Mouse (Mus musculus) heart, postnatal 36 days (tissue): ENCODE results near the gene Sbk3. TPM values are rescaled to one million over a fixed set of nuclear protein-coding genes. Genes with fewer than 3 reads are reported as not detected.

Source experiments
- DNase-seq, 2 experiments: peaks; one replicate each; pipeline ENCODE4 v3.0.0; 2021 to 2022
- intact Hi-C: fragments of 180-260 bp; cut with DNase I; formaldehyde crosslinking; loops from one replicate; pipeline ENCODE4 v1.15.1; 2025
- total RNA-seq, 2 experiments: library from RNA; stranded (reverse); gene quantifications; 2 replicates each; pipeline ENCODE4 v1.2.3; 2021

Gene Sbk3
- total RNA-seq, 2 experiments from 2014 or later: 31.5 to 45.5 TPM

DNA sequence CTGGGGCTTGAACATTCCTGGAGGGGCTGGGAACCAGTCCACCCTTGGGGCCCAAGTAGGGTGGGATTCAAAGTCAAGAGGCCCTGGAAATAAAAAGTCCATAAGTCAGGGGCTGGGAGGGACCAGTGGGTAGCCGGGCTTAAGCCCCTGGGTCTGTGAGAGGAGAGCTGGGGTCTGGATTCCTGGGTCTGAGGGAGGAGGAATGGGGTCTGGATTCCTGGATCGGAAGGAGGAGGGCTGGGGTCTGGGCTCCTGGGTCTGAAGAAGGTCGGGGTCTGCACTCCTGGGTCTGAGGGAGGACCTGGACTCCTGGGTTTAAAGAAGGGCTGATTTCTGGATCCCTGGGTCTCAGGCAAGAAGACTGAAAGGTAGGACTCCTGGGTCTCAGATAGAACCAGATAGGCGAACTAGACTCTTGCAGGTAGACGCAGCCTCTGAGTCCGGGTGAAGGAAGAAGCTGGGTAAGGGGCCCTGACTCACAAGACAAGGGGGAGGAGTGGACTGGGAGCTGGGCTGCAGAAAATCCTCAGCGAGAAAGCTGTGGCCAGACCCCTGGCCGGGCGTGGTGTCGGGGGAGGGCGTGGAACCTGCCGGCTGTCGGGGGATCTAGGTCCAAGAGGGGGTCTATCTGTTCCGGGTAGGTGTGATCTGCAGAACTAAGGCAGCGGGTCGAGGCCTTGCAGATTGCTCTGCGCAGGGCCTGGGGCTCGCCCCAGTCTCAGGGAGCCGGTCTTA lies 24.5 kb upstream of the Sbk3 start:
- intact Hi-C loops: loop anchor here (2.0 kb wide), 1 partner anchor 55 kb away; the partner anchor contains the start of gene Zfp580
- no peak for DNase-seq

DNA sequence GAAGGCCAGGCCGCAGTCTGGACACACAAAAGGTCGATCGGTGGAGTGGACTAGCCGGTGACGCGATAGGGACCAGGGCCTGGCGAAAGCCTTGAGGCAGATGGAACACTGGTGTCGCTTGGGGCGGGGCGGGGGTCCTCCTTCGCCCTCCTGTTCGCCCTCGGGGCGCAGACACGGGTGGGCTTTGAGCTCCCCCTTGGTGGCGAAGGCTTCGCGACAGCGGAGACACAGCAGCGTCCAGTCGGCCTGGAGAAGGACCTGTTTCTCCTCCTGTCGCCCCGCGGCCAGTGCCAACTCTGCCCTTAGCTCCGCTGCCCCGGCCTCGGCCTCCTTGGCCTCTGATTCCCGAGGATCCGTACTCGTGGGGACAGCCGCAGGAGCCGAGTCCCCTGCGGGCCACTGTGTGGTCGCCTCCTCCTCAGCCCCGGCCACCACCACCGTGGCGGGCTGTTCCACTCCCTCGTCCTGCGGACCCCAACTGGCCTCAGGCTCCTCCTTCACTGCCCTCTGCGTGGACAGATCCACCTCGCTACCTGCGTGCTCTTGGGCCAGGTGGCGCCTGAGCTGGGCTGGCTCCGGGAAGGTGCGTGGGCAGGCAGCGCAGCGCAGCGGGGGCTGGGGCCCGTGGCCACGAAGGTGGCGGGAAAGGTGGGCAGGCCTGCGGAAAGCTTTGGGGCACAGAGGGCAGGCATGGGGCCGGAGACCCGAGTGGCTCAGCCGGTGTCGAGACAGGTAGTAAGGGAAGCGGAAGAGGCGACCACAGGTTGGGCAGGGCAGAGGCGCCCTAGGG lies 23.2 kb upstream of the Sbk3 start:
- intact Hi-C loops: no loop called here
- DNase-seq: no peak

DNA sequence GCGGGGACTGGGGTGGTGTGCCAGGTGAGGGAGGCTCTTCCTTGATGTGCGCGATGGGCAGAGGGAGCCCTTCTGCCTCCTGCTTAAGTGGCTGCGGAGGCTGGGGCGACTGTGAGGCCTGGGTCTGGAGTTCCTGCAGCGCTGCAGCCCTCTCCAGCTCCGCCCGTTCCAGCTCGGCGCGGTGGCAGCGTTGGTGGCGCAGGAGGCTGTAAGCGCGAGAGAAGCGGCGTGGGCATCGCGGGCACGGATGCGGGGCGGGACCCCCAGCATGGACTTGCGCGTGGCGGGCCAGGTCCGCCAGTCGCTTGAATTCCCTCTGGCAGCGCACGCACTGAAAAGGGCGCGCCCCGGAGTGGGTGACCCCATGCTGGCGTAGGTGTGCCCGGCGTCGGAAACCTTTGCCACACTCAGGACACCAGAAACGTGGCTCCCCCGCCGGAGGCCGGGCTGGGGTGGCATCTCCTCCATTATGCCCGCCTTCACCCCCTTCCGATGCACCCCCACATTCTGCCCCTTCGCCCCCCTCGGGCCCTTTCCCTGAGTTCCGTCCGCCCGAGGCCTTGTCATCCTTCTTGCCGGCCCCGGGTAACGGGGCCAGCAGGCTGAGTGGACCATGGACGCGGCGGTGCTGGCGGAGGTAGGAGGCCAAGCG lies 22.5 kb upstream of the Sbk3 start:
- intact Hi-C loops: no loop called here
- no peak for DNase-seq

DNA sequence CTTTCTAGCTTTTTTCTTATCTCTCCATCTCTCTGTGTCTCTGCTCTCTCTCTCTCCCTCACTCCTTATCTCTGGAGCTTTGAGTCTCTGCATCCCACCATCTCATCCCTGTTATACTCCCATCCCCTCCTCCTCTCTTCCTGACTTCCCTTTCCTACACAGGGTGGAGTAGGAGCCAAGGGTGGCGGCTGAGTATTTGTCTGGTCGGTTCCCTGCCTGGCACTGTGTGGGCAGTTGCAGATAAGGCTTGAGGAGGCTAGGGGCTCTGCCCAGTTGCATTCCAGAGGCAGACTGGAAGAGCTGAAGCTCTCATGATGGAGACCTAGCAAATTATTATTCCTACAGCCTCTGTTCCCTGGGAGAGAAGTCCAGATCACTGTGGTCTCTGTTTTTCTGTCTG lies 17.3 kb upstream of the Sbk3 start:
- intact Hi-C loops: no loop called here

DNA sequence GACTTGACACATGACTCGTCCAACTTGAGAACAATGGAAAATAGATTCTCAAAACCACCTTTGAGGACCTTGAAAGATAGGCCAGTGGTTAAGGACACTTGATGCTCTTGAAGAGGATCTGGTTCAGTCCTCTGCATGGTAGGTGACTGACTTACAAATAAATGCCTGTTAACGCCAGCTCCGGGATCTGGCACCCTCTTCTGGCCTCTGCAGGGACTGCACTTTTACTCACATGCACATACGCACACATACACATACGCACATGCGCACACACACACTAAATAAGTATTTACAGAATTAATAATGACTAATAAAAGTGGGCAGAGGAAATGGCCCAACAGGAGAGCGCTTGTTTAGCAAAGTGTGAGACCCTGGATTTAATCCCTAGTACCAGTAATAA lies 5.9 kb upstream of the Sbk3 start:
- no peak for DNase-seq
- intact Hi-C loops: no loop called here

More for the DNA sequence above, 17.3 kb upstream of the Sbk3 start:
- DNase-seq: no peak

DNA sequence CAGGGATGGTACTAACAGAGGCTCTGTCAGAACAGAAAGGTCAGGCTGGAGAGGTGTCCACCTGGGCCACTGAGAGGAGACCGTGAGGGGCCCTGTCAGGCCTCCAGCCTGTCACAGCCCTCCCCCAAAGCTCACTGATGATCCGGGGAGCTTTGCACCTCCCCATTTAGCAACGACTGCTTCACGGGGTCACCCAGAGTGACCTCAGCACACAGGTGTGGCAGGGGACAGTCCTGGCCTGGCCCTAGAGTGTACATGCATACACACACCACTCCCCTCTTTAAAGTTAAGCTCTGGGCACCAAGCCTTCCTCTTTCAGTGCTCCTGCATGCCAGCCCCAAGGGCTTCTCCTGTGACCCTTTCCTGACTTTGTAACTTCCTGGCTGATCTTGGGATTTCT lies 4.5 kb upstream of the Sbk3 start:
- intact Hi-C loops: no loop called here
- no peak for DNase-seq

DNA sequence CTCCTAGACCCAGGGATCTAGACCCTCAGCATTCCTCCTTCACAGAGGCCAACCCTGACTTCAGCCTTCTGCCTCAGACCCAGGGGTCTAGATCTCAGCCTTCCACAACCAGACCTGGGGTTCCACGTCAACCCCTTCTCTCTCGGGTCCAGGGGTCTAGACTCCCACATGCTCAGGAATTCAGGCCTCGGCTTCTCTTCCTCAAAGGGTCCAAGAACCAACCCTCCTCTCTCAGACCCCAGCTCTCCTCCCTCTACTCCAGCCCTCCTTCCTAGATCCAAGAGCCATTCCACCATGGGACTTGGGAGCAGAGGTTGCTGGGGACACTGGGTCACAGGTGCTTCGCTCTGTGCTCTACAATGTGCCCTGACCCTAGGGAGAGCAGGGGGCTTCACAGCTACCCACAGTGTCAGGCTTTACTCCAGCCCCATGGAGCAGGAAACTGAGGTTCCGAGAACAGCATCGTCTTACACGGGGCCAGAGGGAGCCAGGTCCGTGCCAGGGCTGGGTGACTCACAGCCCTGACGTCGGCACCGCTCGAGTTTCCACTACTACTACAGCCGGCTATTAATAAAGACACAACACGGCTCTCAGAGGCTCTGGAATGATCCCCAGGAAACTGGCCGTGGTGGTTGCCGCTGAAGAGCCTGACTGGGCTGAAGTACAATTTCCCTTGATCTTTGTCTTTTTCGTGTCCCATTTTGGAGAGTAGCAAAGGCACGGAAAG lies 1.5 kb upstream of the Sbk3 start:
- DNase-seq: peak; percentile 67 to 73
- intact Hi-C loops: no loop called here

DNA sequence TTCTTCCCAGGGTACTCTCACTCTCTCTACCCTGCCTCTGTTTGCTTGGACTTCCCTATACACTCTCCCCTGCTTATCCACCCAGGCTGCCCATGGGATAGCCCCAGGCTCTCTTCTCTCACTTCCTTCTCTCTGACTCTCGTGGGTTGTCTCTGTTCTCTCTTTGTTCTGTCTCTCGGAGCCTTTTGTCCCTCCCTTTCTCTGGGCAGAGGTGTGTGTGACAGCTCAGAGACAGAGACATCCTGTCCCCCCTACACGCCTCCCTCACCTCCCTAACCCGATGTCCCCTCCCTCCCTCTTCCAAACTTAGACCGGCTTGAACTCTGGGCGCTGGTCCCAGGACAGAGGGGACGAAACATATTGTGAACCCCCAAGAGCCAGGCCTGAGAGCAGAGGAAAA lies 742 bp upstream of the Sbk3 start:
- intact Hi-C loops: no loop called here
- DNase-seq: peak; percentile 41 to 45

DNA sequence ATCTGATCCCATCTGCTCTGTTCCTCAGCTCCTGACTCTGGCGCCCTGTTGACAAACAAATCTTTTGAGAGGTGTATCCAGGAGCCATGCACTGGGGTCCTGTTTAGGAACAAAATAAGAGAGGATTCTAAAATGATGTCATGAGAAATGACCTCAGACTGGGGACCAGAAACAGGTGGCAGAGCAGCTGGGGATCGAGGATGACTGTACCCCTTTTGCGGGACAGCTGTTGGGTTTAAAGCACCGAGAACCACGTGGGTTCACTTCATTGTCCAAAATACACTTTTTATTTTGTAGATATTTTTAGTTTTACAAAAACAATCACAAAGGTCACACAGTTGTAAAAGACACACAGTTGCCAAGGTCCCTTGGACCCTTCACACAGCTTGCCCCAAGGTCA lies 6.0 kb downstream of the Sbk3 start:
- intact Hi-C loops: loop anchor here (1.0 kb wide), 1 partner anchor 22 kb away; no protein-coding TSS in a partner anchor
- DNase-seq: no peak

DNA sequence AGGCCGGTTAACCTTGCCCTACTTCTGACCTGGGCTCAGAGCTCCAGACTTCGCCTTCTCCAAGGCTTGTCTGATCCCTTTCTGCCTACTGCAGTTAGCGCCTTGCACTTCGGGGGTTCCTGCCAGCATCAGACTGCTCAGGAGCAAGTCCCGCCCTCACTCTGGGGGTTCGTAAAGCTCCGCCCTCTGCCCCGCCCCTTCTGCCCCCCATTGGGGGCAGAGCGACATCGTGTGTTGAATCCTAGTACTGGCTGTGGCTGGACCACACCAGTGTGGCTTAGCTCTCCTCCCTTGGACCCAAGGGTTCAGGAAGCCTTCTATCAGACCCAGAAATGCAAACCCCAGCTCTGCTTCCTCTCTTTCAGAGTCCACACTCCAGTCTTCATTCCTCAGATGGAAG lies 6.7 kb downstream of the Sbk3 start, which contains the start of gene Sbk2:
Gene Sbk2, minus strand, starts transcription at position 135 of the 400 bp plus-strand sequence.
- DNase-seq: peak; percentile 82
- intact Hi-C loops: loop anchor here (1.0 kb wide), 1 partner anchor 21 kb away; no protein-coding TSS in a partner anchor

DNA sequence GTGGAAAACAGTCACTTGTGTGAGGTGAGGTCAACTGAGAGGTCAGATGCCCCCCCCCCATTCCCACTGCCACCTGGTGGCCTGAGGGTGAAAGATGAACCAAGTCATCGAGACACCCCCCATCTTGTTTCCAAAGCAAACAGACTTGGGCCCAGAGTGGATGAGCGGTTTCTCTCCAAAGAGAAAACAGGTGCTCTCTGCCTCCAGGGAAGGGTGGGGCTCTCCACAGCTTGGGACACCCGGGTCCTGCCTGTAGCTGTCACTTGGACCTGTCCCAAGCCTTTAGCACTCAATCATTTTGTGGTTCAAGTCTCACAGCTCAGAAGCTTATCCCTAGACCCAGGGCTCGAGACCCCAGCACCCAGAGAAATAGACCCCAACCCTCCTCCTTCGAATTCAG lies 7.4 kb downstream of the Sbk3 start:
- no peak for DNase-seq
- intact Hi-C loops: no loop called here

DNA sequence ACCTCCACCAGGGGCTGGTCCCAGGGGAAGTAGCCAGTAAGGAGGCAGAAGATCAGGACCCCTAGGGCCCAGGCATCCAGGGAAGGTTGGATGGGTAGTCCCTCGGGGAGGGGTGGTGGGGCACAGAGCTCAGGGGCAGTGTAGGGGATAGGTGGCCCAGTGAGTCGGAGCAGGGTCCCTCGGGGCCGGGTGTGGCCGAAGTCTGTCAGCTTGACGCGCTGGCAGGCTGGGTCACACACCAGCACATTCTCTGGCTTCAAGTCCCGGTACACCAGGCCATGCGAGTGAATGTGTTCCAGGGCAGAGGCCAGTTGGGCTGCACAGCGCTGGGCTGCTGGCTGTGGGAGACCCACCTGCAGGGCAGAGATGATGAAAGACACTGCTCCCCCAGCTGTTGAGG lies 13.6 kb downstream of the Sbk3 start:
- DNase-seq: no peak
- intact Hi-C loops: no loop called here

DNA sequence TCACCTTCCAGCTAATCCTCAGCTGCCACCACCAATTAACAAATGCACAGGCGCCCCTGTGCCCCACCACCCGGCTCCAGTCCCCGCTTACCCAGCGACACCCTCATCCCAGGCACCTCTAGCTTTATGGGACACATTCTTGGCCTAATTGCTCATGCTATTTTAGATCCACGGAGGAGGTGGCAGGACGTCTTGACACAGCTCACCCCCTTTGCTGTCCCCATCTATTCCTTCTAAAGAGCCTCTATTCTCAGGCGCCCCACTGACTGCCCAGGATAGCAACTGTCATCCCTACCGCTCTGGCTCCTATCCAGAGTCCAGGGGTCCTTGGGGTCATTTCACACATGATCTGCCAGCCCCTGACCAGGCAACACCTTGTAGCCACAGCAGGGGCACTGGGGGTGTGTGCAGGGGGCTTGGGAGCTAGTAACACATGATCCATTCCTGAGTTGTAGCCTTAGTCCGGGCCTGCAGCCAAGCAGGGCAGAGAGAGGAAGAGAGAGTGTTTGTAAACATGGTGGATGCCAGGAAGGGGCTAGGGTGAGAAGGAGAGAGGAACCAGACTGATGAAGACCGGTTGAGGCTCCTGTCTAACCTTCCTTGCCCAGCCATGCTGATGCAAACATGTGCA lies 17.0 kb downstream of the Sbk3 start:
- intact Hi-C loops: no loop called here
- DNase-seq: peak in 1 of 2 experiments; percentile 28

DNA sequence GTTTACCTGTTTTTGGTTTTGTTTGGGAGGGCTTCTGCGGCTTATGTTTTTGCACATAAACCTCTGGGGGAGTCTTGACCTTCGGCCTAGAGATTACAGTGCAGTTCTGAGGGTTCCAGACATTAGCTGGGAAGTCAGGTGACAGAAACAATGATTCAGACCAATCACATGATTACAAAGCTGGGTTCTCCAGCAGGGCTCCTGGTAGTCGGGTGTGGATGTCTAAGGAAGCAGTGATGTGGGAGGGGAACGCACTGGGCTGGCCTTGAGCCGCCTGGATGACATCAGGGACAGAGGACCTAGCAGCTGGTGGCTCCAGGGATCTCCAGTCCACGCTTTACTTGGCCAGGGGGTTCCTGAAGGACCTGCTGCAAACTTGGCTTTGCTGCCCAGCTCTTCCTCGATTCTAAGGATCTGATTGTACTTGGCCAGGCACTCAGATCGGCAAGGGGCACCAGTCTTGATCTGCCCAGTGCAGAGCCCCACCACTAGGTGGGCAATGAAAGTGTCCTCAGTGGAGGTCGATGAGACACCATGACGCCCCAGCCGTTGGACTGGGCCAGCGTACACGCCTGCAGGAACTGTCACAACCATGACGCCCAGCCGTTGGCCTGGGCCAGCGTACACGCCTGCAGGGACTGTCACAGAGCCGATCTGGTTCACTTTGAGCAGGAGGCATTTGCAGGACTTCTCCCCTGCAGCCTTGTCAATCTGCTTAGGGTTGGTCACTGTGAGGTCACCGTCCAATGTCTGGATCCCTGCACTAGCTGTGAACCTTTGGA lies 20.2 kb downstream of the Sbk3 start:
- intact Hi-C loops: no loop called here
- peak in 1 of 2 experiments; percentile 42 for DNase-seq

DNA sequence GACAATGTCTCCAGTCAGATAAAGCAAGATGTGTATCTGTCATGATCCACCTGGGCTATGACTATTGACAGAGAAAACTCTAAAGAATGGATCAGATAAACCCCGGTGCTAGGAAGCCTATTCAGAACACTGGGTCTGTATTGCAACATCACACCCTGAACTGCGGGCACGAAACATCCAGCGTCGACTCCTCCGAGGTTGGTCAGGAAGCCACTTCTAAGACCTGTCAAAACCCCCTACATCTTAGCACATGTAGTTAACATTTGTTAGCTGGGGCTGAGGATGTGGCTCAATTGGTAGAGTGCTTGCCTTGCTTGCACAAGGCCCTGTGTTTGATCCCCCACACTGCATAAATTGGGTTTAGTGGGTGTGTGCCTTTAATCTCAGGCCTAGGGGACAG lies 22.6 kb downstream of the Sbk3 start:
- intact Hi-C loops: loop anchor here (10.0 kb wide), 1 partner anchor 324 kb away; no protein-coding TSS in a partner anchor

DNA sequence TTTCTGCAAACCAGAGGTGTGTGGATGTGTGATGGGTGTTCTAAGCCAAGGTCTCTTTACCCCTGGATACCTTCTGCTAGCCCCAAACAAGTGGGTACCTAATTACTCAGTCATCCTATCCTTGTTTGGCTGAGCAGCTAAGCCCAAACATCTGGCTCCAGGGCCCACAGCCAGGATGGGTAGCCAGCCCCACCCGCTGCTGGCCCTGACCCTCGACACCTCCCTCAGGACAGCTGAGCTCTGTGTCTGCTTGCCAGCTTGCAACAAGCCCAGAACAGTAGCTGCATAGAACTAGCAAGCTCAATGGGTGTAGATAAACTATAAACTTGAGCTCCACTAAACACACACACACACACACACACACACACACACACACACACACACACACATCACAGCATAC lies 23.1 kb downstream of the Sbk3 start:
- peak; percentile 68 to 70 for DNase-seq
- intact Hi-C loops: loop anchor here (10.0 kb wide), 1 partner anchor 323 kb away; no protein-coding TSS in a partner anchor

More for the DNA sequence above, 22.6 kb downstream of the Sbk3 start:
- no peak for DNase-seq

DNA sequence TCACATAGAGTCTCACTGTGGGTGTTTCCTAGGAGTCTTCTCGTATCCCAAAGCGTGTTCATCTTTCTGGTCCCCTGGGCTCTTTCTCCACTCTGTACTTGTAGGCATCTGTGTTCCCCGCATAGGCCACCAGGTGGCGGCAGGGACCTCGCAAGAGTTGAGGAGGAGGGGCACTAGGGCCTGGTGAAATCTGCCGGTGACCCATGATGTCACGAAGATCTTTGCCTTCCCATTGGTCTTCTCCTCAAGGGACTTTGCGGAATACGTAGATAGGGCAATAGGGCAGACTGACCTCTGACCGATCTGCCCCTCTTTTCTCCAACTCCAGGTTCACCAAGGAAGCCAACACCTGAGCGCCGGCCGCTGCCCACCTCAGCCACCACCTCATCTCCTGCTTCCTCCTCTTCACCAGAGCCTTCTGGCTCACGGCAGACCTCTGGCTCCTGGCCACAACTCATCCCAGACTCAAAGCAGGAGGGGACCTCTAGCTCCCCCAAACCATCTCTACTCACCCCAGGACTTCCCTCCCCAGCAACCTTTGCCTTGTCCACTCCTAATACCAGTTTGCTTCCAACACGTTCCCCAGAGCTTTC lies 27.6 kb downstream of the Sbk3 start:
- intact Hi-C loops: loop anchor here (1.0 to 10.0 kb wide), 6 partner anchors 21 to 319 kb away; partner anchors contain the start of genes Fiz1, Gm44973, Sbk2 and Ube2s
- DNase-seq: peak; percentile 95 to 98

DNA sequence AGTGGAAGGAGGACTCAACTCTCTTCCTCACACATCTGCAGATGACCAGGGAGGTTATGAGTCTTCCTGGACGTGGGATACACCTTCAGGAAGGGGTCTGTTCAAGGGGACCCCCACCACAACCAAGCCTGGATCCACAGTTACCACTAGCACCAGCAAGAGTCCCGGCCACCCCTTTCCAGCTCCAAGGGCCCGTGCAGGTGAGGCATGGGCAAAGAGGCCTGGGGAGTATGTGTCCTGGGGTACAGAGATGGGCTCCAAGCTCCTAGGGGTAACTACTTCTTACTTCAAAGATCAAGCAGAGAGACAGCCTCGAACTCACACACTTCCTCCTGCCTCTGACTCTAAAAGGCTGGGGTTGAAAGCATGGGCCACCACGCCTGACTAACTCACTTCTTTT lies 28.3 kb downstream of the Sbk3 start:
- intact Hi-C loops: loop anchor here (1.0 to 10.0 kb wide), 6 partner anchors 22 to 318 kb away; partner anchors contain the start of genes Fiz1, Gm44973, Sbk2 and Ube2s
- no peak for DNase-seq
